Mouse (Mus musculus) monocyte, adult 5-6 weeks (primary cell): Measurements from ENCODE around the gene Idh3b. TPM values are rescaled to one million over a fixed set of nuclear protein-coding genes. Genes with fewer than 3 reads are reported as not detected.

Source experiments
- ATAC-seq: fragments of 153-309, 156-312 bp; replicated peaks from 2 replicates; pipeline ENCODE4 v1.8.0; 2017; ENCODE audit warnings: mild to moderate bottlenecking; ENCODE audit not compliant: low TSS enrichment, insufficient number of reproducible peaks, severe bottlenecking, poor library complexity, low FRiP score
- total RNA-seq: library from RNA; stranded (forward); fragments of 200-1000, 200-491, 200-594 nt; gene quantifications from 3 replicates; pipeline ENCODE4 v1.2.3, GENCODE M21; 2017

The Idh3b gene
- 103 to 169 TPM (median 112 TPM) in 3 replicates for total RNA-seq

DNA sequence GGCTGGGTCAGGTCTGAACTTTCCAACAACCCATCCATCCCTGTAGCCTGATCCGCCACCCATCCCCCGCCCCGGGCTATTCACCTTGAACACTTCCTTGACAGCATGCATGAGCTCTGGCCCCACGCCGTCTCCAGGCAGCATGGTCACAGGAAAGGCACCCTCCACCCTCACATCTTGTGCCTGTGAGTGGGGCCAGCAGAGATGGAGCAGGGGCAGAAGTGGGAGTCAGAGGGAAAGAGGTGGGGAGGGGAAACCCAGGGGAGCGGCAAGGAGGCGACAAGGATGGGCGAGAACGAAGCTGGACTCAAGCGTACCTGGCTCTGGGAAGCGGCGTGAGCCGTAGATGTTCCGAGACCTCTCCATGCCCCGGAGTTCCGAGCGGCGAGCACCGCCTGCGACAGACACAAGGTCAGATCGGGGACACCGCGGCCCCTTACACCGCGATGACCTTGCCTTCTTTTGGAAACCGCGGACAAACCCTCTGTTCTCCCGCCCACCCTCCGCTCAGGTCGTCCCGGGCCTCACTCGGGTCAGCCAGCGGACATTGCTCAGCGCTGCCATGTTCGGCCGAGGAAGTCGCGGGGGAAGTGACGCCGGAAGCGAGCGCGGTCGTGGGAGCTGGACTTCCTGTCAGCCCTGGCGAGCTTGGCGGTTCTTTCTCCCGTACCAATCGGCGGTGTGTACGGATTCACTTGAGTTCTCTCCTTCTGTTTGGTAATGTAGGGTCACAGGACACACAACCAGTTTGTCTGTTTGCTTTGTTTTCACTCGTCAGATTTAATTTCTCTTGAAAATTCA is at the start of gene Idh3b:
Idh3b (minus strand) TSS at position 694 of the 801 bp plus-strand sequence.
- ATAC-seq = peak; percentile 90

- ATAC-seq = no peak
Observed at GRCm38 (mm10) chr2:130329502-130329901, 45.2 kb upstream of the Idh3b start.

DNA sequence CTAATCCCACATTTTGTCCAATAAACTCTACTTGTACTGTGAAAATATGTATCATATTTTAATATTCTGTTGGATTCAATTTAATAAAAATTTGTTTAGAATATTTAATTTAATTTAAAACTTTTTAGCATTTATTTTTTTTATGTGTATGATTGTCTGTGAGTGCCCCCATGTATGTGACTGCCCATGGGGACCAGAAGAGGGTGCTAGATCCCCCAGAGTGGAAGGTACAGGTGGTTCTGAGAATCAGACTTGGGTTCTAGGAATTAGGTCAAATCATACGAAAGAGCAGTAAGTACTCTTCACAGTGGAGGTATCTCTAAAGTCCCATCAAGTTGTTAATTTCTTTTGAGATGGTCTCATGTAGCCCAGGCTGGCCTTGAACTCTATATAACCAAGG is 42.7 kb upstream of the Idh3b start:
- ATAC-seq = no peak

DNA sequence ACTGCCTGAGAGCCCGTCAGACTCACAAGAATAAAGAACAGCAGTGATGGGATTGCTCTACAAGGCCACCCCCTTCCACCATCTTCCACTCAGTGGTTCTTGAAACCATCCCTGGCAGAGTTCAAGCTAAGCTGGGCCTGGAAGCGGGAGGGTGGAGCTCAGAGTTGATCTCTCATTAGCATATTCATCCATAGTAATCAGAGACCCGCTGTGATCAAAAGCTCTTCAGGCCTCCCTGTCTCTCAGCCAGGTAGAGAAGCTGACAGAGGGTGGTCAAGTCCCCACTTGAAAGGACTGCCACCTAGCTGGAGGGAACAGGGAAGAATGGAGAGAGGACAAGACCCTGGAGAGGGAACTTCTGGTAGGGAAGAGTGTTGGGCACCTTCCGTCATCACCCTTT is 18.7 kb upstream of the Idh3b start:
- no peak for ATAC-seq

DNA sequence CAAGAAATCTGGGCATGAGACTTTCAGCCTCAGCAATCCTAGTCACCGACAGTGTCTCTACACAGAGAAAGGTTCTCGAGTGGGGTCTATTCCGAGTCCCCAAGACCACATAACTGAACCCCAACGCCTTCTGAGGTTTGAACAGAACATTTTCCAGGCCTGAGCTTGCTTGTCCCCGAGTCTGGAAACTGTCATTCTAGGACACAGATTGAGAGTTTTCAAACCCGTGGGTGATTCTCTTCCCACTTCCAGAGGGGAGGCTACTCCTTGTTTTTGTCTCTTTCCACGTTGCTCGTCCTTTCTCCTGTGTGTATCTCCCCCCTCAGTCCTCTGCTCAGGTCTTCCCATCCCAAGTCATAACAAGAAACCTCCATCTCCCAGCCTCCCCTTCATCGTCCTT is 13.2 kb upstream of the Idh3b start:
- no peak for ATAC-seq

- no peak for ATAC-seq
Observed at GRCm38 (mm10) chr2:130296134-130296745, 11.9 kb upstream of the Idh3b start.

DNA sequence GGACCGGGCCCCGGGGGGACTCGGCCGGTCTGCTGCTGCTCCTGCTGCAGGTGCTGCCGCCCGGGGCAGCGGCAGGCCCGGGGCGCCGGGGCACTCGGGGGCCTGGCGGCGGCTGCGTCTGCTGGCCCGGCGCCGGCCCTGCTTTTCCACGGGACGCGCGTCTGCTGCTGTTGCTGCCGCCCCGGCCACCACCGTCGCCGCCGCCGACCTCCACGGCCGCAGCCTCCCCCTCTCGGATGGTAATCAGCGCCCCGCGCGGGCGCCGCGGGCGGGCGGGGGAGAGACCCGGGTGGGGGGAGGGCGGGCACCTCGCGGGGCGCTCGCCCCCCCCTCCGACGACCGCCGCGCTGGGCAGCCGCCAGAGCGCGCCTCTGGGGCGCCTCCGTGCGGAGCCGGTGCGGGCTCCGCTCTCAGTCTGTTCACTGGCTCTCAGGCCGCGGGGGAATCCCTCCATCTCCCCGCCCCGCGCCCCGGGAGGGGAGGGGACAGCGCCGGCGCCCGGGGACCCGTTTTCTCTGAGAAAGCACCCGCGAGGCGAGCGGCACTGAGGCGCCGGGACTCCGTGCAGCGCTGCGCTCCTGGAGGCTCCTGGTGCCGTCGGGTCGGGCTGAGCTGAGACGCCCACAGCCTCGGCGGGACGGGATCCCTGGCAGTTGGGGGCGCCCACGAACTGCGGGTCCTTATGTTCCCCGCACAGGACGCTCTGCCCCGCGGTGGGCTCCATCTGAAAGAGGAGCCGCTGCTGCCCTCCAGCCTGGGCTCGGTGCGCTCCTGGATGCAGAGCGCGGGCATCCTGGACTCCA is 11.2 kb upstream of the Idh3b start:
- no peak for ATAC-seq

DNA sequence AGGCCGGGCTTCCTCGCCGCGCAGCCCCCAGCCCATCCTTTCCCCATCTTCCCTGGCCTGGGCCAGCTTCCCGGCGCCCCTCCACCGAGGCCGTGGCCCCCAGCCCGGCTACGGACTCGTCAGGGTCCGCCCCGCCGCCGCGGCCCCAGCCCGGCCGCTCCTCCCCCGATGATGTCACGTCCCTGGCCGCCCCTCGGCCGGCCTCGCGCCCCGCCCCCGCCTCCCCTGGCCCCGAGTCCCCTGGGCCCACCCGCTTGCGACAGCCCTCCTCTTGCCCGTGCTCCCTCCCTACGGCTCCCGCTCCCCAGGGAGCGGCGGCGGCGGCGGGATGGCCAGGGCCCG is 10.6 kb upstream of the Idh3b start, which contains the start of gene Ebf4:
Ebf4 (plus strand) TSS at position 234 of the 342 bp plus-strand sequence.
- ATAC-seq = no peak

DNA sequence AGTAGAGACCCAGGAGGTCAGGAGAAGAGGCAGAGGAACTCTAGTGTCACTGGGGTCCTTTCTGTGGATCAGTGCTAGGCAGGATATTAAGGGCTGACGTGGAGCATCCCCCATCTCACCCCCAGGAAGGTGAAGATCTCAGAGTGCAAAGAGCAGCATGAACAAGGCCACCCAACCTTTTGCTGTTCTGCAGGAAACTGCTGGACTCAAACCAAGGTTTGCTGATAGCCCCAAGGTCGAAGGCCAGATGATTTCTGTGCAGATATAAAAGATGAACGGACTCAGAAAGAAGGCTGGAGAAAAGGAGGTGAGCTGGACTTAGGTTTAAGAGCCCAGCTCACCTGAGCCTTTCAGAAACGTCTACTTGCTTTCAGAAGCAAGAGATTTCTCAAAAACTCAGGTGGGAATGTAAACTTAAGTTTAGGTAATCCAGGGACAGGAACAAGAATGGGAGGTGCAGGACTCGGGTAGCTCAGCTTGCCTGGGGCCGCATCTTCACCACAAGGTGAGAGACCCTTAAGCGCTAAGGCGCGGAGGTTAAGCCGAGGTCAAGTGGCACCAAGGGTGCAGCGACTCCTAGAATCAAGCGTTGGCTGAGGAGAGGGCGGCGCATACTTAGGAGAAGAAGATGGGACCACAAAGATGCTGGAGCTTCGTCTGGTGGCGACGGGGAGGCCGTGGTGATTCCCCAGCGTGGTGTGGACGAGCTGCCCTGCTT is 10.0 kb upstream of the Idh3b start:
- no peak for ATAC-seq

DNA sequence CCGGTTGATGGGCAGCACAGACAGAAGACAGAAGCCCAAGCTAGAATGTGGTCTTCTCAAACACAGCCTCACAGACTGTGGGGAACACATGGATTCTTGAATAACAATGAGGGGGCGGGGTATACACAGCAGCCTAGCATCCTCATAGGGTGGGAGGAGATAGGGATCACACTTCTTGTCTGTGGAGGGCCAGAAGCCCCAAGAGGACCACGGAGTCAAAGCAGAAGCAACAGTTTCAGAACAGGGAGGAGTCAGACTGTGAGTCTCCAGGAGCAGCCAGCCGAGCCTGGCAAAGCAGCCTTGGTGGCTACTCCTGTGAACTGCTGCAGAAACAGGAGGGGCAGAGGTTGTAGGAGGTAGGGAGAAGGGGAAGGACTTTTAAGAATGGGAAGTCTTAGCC is 9.1 kb upstream of the Idh3b start:
- ATAC-seq = no peak

GRCm38 (mm10) chr2:130293009-130293408 is 8.7 kb upstream of the Idh3b start:
- ATAC-seq = no peak

DNA sequence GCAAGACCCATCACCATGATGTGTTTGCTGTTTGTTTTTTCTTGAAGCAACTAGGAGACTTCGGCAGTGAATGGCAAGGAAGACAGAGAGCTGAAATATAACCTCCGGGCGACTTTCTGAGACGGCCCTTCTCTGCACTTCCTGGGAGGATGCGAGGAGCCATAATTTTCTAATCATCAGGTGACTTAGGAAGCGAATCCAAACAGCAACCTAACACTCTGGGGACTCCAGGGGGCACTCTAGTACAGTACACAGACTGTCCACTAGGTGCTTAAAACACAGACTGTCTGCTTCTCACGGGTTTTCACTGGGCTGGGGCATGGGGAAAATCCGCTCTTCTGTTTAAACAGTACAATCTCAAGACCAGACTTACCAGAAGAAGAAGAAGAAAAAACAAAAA is 7.1 kb upstream of the Idh3b start:
- 0 out of 2 replicates have a peak, but pooled peaks have one; percentile 51 for ATAC-seq

- ATAC-seq = no peak
Observed at GRCm38 (mm10) chr2:130289086-130289485, 4.7 kb upstream of the Idh3b start.

DNA sequence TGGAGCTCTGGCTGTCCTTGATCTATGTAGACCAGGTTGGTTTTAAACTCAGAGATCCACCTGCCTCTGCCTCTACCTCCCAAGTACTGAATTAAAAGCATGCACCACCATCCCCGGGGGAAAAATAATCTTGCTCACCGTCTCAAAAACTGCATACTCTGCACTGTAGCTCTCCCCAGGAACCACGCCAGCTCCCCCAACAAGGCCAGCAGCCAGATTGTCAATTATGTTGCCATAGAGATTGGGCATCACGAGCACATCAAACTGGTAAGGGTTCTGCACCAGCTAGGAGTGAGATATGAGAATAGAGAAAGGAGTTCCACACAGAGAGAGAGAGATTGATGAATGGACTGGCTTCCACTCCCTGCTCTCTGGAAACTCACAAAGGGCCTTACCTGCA is 3.5 kb downstream of the Idh3b start:
- no peak for ATAC-seq

DNA sequence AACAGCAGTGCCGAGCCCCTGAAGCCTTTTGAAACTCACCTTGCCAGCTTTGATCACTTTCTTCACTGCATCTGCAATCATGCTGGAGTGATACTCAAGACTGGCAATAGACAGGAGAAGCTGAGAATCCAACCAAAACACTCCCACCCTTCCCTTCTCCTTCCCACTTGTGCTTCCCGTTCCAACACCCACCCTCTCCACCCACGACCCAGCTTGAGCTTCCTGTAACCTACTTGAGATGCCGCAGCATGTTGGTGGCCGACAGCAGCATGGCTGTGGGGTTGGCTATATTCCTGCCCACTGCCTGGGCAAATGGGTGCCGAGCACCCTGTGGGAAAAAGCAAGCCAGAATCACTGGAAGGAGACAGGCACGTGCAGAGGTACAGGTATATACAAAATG is 4.1 kb downstream of the Idh3b start:
- no peak for ATAC-seq

- ATAC-seq = no peak
Observed at GRCm38 (mm10) chr2:130279600-130280091, 4.7 kb downstream of the Idh3b start.

DNA sequence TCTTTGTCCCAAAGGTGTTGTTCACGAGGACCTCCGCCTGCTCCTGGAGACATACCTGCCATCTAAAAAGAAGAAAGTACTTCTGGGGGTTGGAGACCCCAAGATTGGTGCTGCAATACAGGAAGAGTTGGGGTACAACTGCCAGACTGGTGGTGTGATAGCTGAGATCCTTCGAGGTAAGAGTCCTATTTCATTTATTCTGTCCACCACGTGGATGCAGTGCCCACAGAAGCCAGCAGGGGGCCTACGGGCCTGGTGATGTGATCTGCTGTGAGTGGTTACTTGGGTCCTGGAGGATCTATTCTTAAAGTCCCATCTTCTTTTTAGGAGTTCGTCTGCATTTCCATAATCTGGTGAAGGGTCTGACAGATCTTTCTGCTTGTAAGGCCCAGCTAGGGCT is 8.7 kb downstream of the Idh3b start:
- no peak for ATAC-seq

GRCm38 (mm10) chr2:130274862-130275261 is 9.5 kb downstream of the Idh3b start:
- ATAC-seq = no peak
